ENCODE assay signal across 8 mouse cellular contexts in the genomic region with DNA sequence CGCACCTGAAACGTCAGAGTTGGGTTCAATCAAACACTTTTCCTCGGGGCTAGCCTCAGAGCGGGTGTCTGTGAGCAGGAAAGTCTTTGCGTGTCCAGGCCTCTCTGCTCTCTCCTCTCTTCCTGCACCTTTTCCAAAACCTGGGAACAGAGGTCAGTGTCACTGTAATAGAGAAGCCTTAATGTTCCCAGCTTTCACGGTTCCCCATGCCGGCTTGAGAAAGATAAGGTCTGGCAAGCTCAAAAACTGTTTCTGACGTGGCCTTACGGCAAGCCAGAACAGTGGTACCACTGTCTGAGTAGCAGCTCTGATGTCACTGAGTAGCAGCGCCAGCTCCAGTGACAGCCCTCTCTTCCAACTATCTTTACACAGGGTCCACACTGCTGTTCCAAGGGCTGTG. TPM values are rescaled to one million over a fixed set of nuclear protein-coding genes. Genes with fewer than 3 reads are reported as not detected.
DNase-seq lines count a peak whose midpoint lies in the region; ATAC-seq and TF ChIP-seq lines count a peak whose summit lies in the region.

No protein-coding gene starts in this region.

- peak overlapping the region; percentile 7 for H3ac ChIP-seq in myocyte (ENCODE audit: control insufficient read depth, insufficient read length)

- peak overlapping the region; percentile 56 for H3K4me3 ChIP-seq in layer of hippocampus, adult 2 months
- peak overlapping the region; percentile 57 for H3K4me3 ChIP-seq in embryonic facial prominence, embryonic 12.5 days
- peak overlapping the region; percentile 73 for H3K4me3 ChIP-seq in intestine, embryonic 14.5 days (ENCODE audit: low read depth, low read length)
- peak overlapping the region; percentile 63 for H3K4me3 ChIP-seq in myocyte

- DNase-seq in layer of hippocampus, adult 2 months (ENCODE audit: low spot score in 2 of 2) = no peak
- DNase-seq in layer of hippocampus, adult 18-20 months (ENCODE audit: low spot score in 2 of 2) = no peak
- DNase-seq in intestine, embryonic 14.5 days (ENCODE audit: low spot score) = no peak
- DNase-seq in embryo, embryonic 11 days = no peak
- no peak for DNase-seq in frontal cortex, postnatal 25 days (ENCODE audit: low spot score in 2 of 2)
- DNase-seq in yolk sac, embryonic 10.5 days (ENCODE audit: low spot score) = no peak

- peak overlapping the region; percentile 99 for H3K4me2 ChIP-seq in embryonic facial prominence, embryonic 12.5 days (replicated peaks)
- peak overlapping the region; percentile 68 for H3K4me2 ChIP-seq in intestine, embryonic 14.5 days (ENCODE audit: low read length)
- H3K4me2 ChIP-seq in myocyte (ENCODE audit: low read depth) = peak overlapping the region; percentile 97

- peaks cover 21% of the 10 kb centered on the region for H3K4me1 ChIP-seq in embryonic facial prominence, embryonic 12.5 days
- H3K4me1 ChIP-seq in intestine, embryonic 14.5 days (replicated peaks; ENCODE audit: control insufficient read depth, insufficient read depth, low read length) = peaks cover 15% of the 10 kb centered on the region

- no peak for ATAC-seq in embryonic facial prominence, embryonic 12.5 days (ENCODE audit: insufficient number of reproducible peaks, insufficient read depth, low FRiP score, low TSS enrichment)
- ATAC-seq in intestine, embryonic 14.5 days (replicated peaks; ENCODE audit: low FRiP score, low TSS enrichment, low read depth) = no peak

- H3K9ac ChIP-seq in embryonic facial prominence, embryonic 12.5 days = peak overlapping the region; percentile 70
- peak overlapping the region; percentile 64 for H3K9ac ChIP-seq in intestine, embryonic 14.5 days (ENCODE audit: low read length)

- H3K9me3 ChIP-seq in embryonic facial prominence, embryonic 12.5 days = no peaks in the 10 kb centered on the region
- no peaks in the 10 kb centered on the region for H3K9me3 ChIP-seq in intestine, embryonic 14.5 days (ENCODE audit: control insufficient read depth, low read length)

- no peaks in the 10 kb centered on the region for H3K27me3 ChIP-seq in embryonic facial prominence, embryonic 12.5 days
- H3K27me3 ChIP-seq in intestine, embryonic 14.5 days (replicated peaks; ENCODE audit: control insufficient read depth, insufficient read depth, low read length) = no peaks in the 10 kb centered on the region
- H3K27me3 ChIP-seq in myocyte (ENCODE audit: control insufficient read depth, insufficient read depth, insufficient read length) = no peaks in the 10 kb centered on the region

- TF ChIP-seq CTCF in layer of hippocampus, adult 2 months (conservative IDR thresholded peaks at IDR 0.05) = no peak

- H3K79me2 ChIP-seq in myocyte (ENCODE audit: control insufficient read depth, insufficient read depth) = no peaks in the 10 kb centered on the region

- TF ChIP-seq POLR2A in myocyte (IDR thresholded peaks at IDR 0.05; ENCODE audit: insufficient read length, low read depth) = no peak

- peaks cover 53% of the 10 kb centered on the region for H3K36me3 ChIP-seq in embryonic facial prominence, embryonic 12.5 days
- peaks cover 52% of the 10 kb centered on the region for H3K36me3 ChIP-seq in intestine, embryonic 14.5 days (ENCODE audit: control insufficient read depth, insufficient read depth, low read length)
- H3K36me3 ChIP-seq in myocyte (ENCODE audit: control insufficient read depth, insufficient read depth) = peaks cover 7% of the 10 kb centered on the region

- 46% methylated on average over 10 of the region's 10 CpGs for WGBS in embryonic facial prominence, embryonic 12.5 days
- WGBS in intestine, embryonic 14.5 days = 52% methylated on average over 10 of the region's 10 CpGs

- H3K27ac ChIP-seq in layer of hippocampus, adult 2 months = peak overlapping the region; percentile 86
- no peak overlapping the region for H3K27ac ChIP-seq in embryonic facial prominence, embryonic 12.5 days
- no peak overlapping the region for H3K27ac ChIP-seq in intestine, embryonic 14.5 days (ENCODE audit: low read depth)

TF ChIP-seq in myocyte, 11 proteins besides CTCF, POLR2A, EP300 and RAD21:
- no peak for TF ChIP-seq REST (IDR thresholded peaks at IDR 0.05; ENCODE audit: insufficient read depth, insufficient read length)
- TF ChIP-seq TCF12 (IDR thresholded peaks at IDR 0.05; ENCODE audit: insufficient read depth, poor library complexity, severe bottlenecking) = no peak
- TF ChIP-seq MYOD1 (IDR thresholded peaks at IDR 0.05; ENCODE audit: control insufficient read depth in 1 of 3, insufficient read length in 2 of 3, low read depth in 2 of 3) = no peak
- TF ChIP-seq MYOG (IDR thresholded peaks at IDR 0.05; ENCODE audit: control insufficient read depth in 1 of 3, insufficient read depth in 1 of 3, insufficient read length in 2 of 3, low read depth in 2 of 3) = no peak
- no peak for TF ChIP-seq MAX (IDR thresholded peaks at IDR 0.05; ENCODE audit: low read depth)
- no peak for TF ChIP-seq POLR2AphosphoS2 (IDR thresholded peaks at IDR 0.05; ENCODE audit: insufficient read length, low read depth)
- TF ChIP-seq E2F4 (IDR thresholded peaks at IDR 0.05; ENCODE audit: insufficient read depth) = no peak
- TF ChIP-seq USF1 (IDR thresholded peaks at IDR 0.05; ENCODE audit: low read depth) = no peak
- TF ChIP-seq TCF3 (IDR thresholded peaks at IDR 0.05; ENCODE audit: insufficient read length, low read depth) = no peak
- TF ChIP-seq CEBPB (IDR thresholded peaks at IDR 0.05; ENCODE audit: insufficient read depth, poor library complexity, severe bottlenecking) = no peak
- TF ChIP-seq SRF (IDR thresholded peaks at IDR 0.05; ENCODE audit: control insufficient read depth, insufficient read length, low read depth) = no peak

RNA-seq across cellular contexts. Expression of gene Lrrc45, which starts 0.8 kb away (rescaled TPM):
- 10 to 100 TPM; 60.0 to 70.4 TPM for total RNA-seq in layer of hippocampus, adult 2 months (2021)
- 10 to 100 TPM; 49.1 to 60.5 TPM for total RNA-seq in layer of hippocampus, adult 18-20 months (2021)
- polyA plus RNA-seq in embryonic facial prominence, embryonic 12.5 days (2016; fragmentation: Nextera tagmentation; extraction: Ambion mirVana) = 77.5 and 83.7 TPM in 2 replicates
- 42.8 and 44.9 TPM in 2 replicates for polyA plus RNA-seq in intestine, embryonic 14.5 days (2014; fragmentation: Nextera tagmentation; extraction: Ambion mirVana)
- polyA plus RNA-seq in myocyte (2012; fragmentation: generic; extraction: Trizol) = 10.6 TPM

RNA-seq across cellular contexts. Expression of gene Cenpx, which starts 1.0 kb away (rescaled TPM):
- total RNA-seq in layer of hippocampus, adult 2 months (2021) = 10 to 100 TPM; 13.1 to 16.9 TPM
- 10 to 100 TPM; 15.8 to 18.7 TPM for total RNA-seq in layer of hippocampus, adult 18-20 months (2021)
- polyA plus RNA-seq in embryonic facial prominence, embryonic 12.5 days (2016; fragmentation: Nextera tagmentation; extraction: Ambion mirVana) = 131 TPM in 2 replicates
- polyA plus RNA-seq in intestine, embryonic 14.5 days (2014; fragmentation: Nextera tagmentation; extraction: Ambion mirVana) = 178 TPM in 2 replicates
- polyA plus RNA-seq in myocyte (2012; fragmentation: generic; extraction: Trizol) = 42.5 TPM

RNA-seq across cellular contexts. Expression of gene Rac3, which starts 6.7 kb away (rescaled TPM):
- 10 to 100 TPM; 36.4 to 38.2 TPM for total RNA-seq in layer of hippocampus, adult 2 months (2021)
- total RNA-seq in layer of hippocampus, adult 18-20 months (2021) = 10 to 100 TPM; 32.0 to 40.0 TPM
- 59.7 and 62.8 TPM in 2 replicates for polyA plus RNA-seq in embryonic facial prominence, embryonic 12.5 days (2016; fragmentation: Nextera tagmentation; extraction: Ambion mirVana)
- 9.4 and 10.2 TPM in 2 replicates for polyA plus RNA-seq in intestine, embryonic 14.5 days (2014; fragmentation: Nextera tagmentation; extraction: Ambion mirVana)
- 1.9 TPM for polyA plus RNA-seq in myocyte (2012; fragmentation: generic; extraction: Trizol)

RNA-seq across cellular contexts. Expression of gene Dcxr, which starts 12.5 kb away (rescaled TPM):
- total RNA-seq in layer of hippocampus, adult 2 months (2021) = 10 to 100 TPM in 1 of 2 experiments, 1 to 10 TPM in 1; 9.9 to 11.3 TPM
- total RNA-seq in layer of hippocampus, adult 18-20 months (2021) = 10 to 100 TPM; 12.3 to 13.6 TPM
- 11.5 and 12.3 TPM in 2 replicates for polyA plus RNA-seq in embryonic facial prominence, embryonic 12.5 days (2016; fragmentation: Nextera tagmentation; extraction: Ambion mirVana)
- 25.3 and 25.8 TPM in 2 replicates for polyA plus RNA-seq in intestine, embryonic 14.5 days (2014; fragmentation: Nextera tagmentation; extraction: Ambion mirVana)
- 21.2 TPM for polyA plus RNA-seq in myocyte (2012; fragmentation: generic; extraction: Trizol)

RNA-seq across cellular contexts. Expression of gene Cbr2, which starts 17.4 kb away (rescaled TPM):
- total RNA-seq in layer of hippocampus, adult 2 months (2021) = 1 to 10 TPM; 1.3 to 4.9 TPM
- total RNA-seq in layer of hippocampus, adult 18-20 months (2021) = 1 to 10 TPM; 1.2 to 1.7 TPM
- polyA plus RNA-seq in embryonic facial prominence, embryonic 12.5 days (2016; fragmentation: Nextera tagmentation; extraction: Ambion mirVana) = 5.9 and 6.1 TPM in 2 replicates
- 0.70 TPM in 1 of 2 replicates, not detected in the other for polyA plus RNA-seq in intestine, embryonic 14.5 days (2014; fragmentation: Nextera tagmentation; extraction: Ambion mirVana)
- 183 TPM for polyA plus RNA-seq in myocyte (2012; fragmentation: generic; extraction: Trizol)
